Mouse (Mus musculus) lung, postnatal 4 days (tissue): ENCODE results near the gene Ttll11.

Experiments
- DNase-seq, 2 experiments: peaks; one replicate each; pipeline ENCODE4 v3.0.0; 2021

Ttll11 gene

DNA sequence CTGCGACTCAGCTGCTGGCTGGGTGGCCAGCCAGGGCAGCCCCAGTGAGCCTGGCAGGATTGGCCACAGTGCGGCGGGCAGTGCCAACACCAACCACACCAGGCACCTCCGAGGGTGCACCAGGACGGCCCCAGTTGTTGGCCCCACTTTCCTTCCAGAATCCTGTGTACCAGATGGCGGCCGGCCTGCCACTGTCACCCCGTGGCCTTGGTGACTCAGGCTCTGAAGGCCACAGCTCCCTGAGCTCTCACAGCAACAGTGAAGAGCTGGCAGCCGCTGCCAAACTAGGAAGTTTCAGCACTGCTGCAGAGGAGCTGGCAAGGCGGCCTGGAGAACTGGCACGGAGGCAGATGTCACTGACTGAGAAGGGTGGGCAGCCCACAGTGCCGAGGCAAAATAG is 259.6 kb downstream of the Ttll11 start:
- DNase-seq = no peak

GRCm38 (mm10) chr2:35719230-35720005 is 260.3 kb downstream of the Ttll11 start:
- no peak for DNase-seq

- DNase-seq = no peak
Observed at GRCm38 (mm10) chr2:35718662-35719061, 261.1 kb downstream of the Ttll11 start.

- no peak for DNase-seq
Observed at GRCm38 (mm10) chr2:35718003-35718500, 261.7 kb downstream of the Ttll11 start.

GRCm38 (mm10) chr2:35716175-35716574 is 263.5 kb downstream of the Ttll11 start:
- DNase-seq = no peak

DNA sequence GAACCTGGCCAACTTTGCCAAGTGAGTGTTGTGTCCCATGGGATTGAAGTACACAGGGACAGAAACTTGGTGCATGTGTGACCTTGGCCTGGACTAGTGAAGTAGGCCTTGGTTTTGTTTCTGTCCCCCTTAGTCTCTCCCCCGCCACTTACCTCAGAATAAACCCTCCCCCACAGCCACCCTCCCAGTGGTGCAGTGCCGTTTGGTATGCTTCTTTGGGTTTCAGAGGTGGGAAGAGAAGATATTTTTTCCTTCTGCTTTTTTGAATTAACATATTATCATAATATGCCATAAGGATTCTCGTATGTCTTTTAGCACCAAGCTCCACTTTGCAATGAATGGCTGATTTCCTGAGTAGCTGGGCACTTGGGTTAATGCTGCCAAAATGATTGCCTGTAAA is 264.2 kb downstream of the Ttll11 start:
- no peak for DNase-seq

GRCm38 (mm10) chr2:35714742-35715167 is 265.0 kb downstream of the Ttll11 start:
- DNase-seq = no peak

- DNase-seq = no peak
Observed at GRCm38 (mm10) chr2:35713460-35713859, 266.3 kb downstream of the Ttll11 start.

- DNase-seq = no peak
Observed at GRCm38 (mm10) chr2:35712611-35713010, 267.1 kb downstream of the Ttll11 start.

DNA sequence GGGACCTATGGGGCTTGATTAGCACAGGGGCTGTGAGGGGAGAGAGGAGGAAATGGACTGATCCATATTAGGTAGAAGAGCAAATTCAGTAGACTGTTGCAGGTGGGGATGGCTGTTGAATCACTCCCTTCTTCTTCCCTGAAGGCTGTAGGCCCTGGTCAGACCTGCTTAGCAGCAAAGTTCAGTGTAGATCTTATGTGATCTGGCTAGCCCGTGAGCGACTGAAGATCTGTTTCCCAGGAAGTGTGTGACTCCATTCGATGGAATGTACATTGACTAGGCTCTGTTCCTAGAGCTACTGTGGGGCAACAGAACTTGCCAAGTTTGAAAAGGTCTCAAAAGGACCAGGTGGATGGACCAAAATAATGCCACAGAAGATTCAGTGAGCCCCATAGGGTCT is 276.5 kb downstream of the Ttll11 start:
- DNase-seq = no peak

- no peak for DNase-seq
Observed at GRCm38 (mm10) chr2:35702608-35703007, 277.1 kb downstream of the Ttll11 start.

GRCm38 (mm10) chr2:35702001-35702400 is 277.7 kb downstream of the Ttll11 start:
- no peak for DNase-seq
